Mouse (Mus musculus) c-Kit-positive CD71-positive TER-119-positive erythroid progenitor cells, embryonic 14.5 days (primary cell): ENCODE data around the gene Adpgk.

Source experiments
- DNase-seq: peaks from one replicate; pipeline ENCODE4 v3.0.0-alpha.2; 2013; ENCODE audit warnings: low spot score

Gene Adpgk

GRCm38 (mm10) chr9:59290957-59291687 lies at the start of gene Adpgk:
TSS of gene Adpgk (plus strand) at chr9:59291558.
- DNase-seq, result peak; percentile 98

GRCm38 (mm10) chr9:59245181-59245580 lies 46.2 kb upstream of the Adpgk start:
- DNase-seq, result no peak

- no peak for DNase-seq
Observed at GRCm38 (mm10) chr9:59246456-59247029, 44.8 kb upstream of the Adpgk start.

GRCm38 (mm10) chr9:59249359-59249758 lies 42.0 kb upstream of the Adpgk start:
- DNase-seq, result no peak

GRCm38 (mm10) chr9:59250272-59250671 lies 41.1 kb upstream of the Adpgk start:
- DNase-seq, result no peak

GRCm38 (mm10) chr9:59254716-59255421 lies 36.5 kb upstream of the Adpgk start:
- no peak for DNase-seq

GRCm38 (mm10) chr9:59259806-59260454 lies 31.4 kb upstream of the Adpgk start:
- no peak for DNase-seq

GRCm38 (mm10) chr9:59266332-59266731 lies 25.0 kb upstream of the Adpgk start:
- peak; percentile 63 for DNase-seq

GRCm38 (mm10) chr9:59269728-59270127 lies 21.6 kb upstream of the Adpgk start:
- DNase-seq, result no peak

- DNase-seq, result no peak
Observed at GRCm38 (mm10) chr9:59271081-59271480, 20.3 kb upstream of the Adpgk start.

GRCm38 (mm10) chr9:59271711-59272110 lies 19.6 kb upstream of the Adpgk start:
- DNase-seq, result peak; percentile 54

- no peak for DNase-seq
Observed at GRCm38 (mm10) chr9:59273199-59273598, 18.2 kb upstream of the Adpgk start.

- DNase-seq, result no peak
Observed at GRCm38 (mm10) chr9:59274846-59275455, 16.4 kb upstream of the Adpgk start.

GRCm38 (mm10) chr9:59278199-59278598 lies 13.2 kb upstream of the Adpgk start:
- DNase-seq, result no peak

GRCm38 (mm10) chr9:59278694-59279093 lies 12.7 kb upstream of the Adpgk start:
- no peak for DNase-seq

- no peak for DNase-seq
Observed at GRCm38 (mm10) chr9:59280888-59281287, 10.5 kb upstream of the Adpgk start.

- peak; percentile 61 for DNase-seq
Observed at GRCm38 (mm10) chr9:59281871-59282682, 9.3 kb upstream of the Adpgk start.

- no peak for DNase-seq
Observed at GRCm38 (mm10) chr9:59282683-59282986, 8.7 kb upstream of the Adpgk start.

- peak; percentile 55 for DNase-seq
Observed at GRCm38 (mm10) chr9:59285614-59286013, 5.7 kb upstream of the Adpgk start.

GRCm38 (mm10) chr9:59288058-59288457 lies 3.3 kb upstream of the Adpgk start:
- no peak for DNase-seq

GRCm38 (mm10) chr9:59288685-59289410 lies 2.5 kb upstream of the Adpgk start:
- no peak for DNase-seq
